Mouse (Mus musculus): ENCODE data around the gene Agmo.

The Agmo gene

GRCm38 (mm10) chr12:37434466-37434865 lies 193.0 kb downstream of the Agmo start:
- DNase-seq (ENCODE audit: low spot score in 2 of 2), result no peak

- DNase-seq (ENCODE audit: low spot score in 2 of 2), result no peak
Measured at GRCm38 (mm10) chr12:37442486-37443013, 201.1 kb downstream of the Agmo start.

- DNase-seq (ENCODE audit: low spot score in 2 of 2), result no peak
Measured at GRCm38 (mm10) chr12:37445255-37445654, 203.8 kb downstream of the Agmo start.

GRCm38 (mm10) chr12:37449597-37449996 lies 208.2 kb downstream of the Agmo start:
- no peak for DNase-seq (ENCODE audit: low spot score in 2 of 2)

- DNase-seq (ENCODE audit: low spot score in 2 of 2), result peak; percentile 27 to 54
Measured at GRCm38 (mm10) chr12:37450366-37451156, 209.1 kb downstream of the Agmo start.

- no peak for DNase-seq (ENCODE audit: low spot score in 2 of 2)
Measured at GRCm38 (mm10) chr12:37471631-37472030, 230.2 kb downstream of the Agmo start.

- no peak for DNase-seq (ENCODE audit: low spot score in 2 of 2)
Measured at GRCm38 (mm10) chr12:37476849-37477248, 235.4 kb downstream of the Agmo start.

- no peak for DNase-seq (ENCODE audit: low spot score in 2 of 2)
Measured at GRCm38 (mm10) chr12:37487991-37488390, 246.6 kb downstream of the Agmo start.

GRCm38 (mm10) chr12:37498871-37499270 lies 257.4 kb downstream of the Agmo start:
- DNase-seq (ENCODE audit: low spot score in 2 of 2), result peak in 1 of 2 experiments; percentile 23

- DNase-seq (ENCODE audit: low spot score in 2 of 2), result no peak
Measured at GRCm38 (mm10) chr12:37507406-37507805, 266.0 kb downstream of the Agmo start.

GRCm38 (mm10) chr12:37507826-37508225 lies 266.4 kb downstream of the Agmo start:
- DNase-seq (ENCODE audit: low spot score in 2 of 2), result no peak

GRCm38 (mm10) chr12:37521772-37522171 lies 280.3 kb downstream of the Agmo start:
- peak in 1 of 2 experiments; percentile 22 for DNase-seq (ENCODE audit: low spot score in 2 of 2)

GRCm38 (mm10) chr12:37524662-37525061 lies 283.2 kb downstream of the Agmo start:
- no peak for DNase-seq (ENCODE audit: low spot score in 2 of 2)

- no peak for DNase-seq (ENCODE audit: low spot score in 2 of 2)
Measured at GRCm38 (mm10) chr12:37540994-37541393, 299.6 kb downstream of the Agmo start.

- no peak for DNase-seq (ENCODE audit: low spot score in 2 of 2)
Measured at GRCm38 (mm10) chr12:37558284-37558683, 316.8 kb downstream of the Agmo start.

- no peak for DNase-seq (ENCODE audit: low spot score in 2 of 2)
Measured at GRCm38 (mm10) chr12:37565882-37566596, 324.6 kb downstream of the Agmo start.

- DNase-seq (ENCODE audit: low spot score in 2 of 2), result no peak
Measured at GRCm38 (mm10) chr12:37571922-37572321, 330.5 kb downstream of the Agmo start.

GRCm38 (mm10) chr12:37582777-37583176 lies 341.3 kb downstream of the Agmo start:
- no peak for DNase-seq (ENCODE audit: low spot score in 2 of 2)

GRCm38 (mm10) chr12:37592853-37593252 lies 351.4 kb downstream of the Agmo start:
- DNase-seq (ENCODE audit: low spot score in 2 of 2), result no peak

- DNase-seq (ENCODE audit: low spot score in 2 of 2), result no peak
Measured at GRCm38 (mm10) chr12:37612837-37613236, 371.4 kb downstream of the Agmo start.

- no peak for DNase-seq (ENCODE audit: low spot score in 2 of 2)
Measured at GRCm38 (mm10) chr12:37614769-37615168, 373.3 kb downstream of the Agmo start.

- DNase-seq (ENCODE audit: low spot score in 2 of 2), result no peak
Measured at GRCm38 (mm10) chr12:37624078-37624477, 382.6 kb downstream of the Agmo start.
